Mouse (Mus musculus): ENCODE data around the gene Phex. TPM values are rescaled to one million over a fixed set of nuclear protein-coding genes. Genes with fewer than 3 reads are reported as not detected.

Gene Phex
- polyA plus RNA-seq, 1 experiment from 2014 or later = 0.10 TPM

DNA sequence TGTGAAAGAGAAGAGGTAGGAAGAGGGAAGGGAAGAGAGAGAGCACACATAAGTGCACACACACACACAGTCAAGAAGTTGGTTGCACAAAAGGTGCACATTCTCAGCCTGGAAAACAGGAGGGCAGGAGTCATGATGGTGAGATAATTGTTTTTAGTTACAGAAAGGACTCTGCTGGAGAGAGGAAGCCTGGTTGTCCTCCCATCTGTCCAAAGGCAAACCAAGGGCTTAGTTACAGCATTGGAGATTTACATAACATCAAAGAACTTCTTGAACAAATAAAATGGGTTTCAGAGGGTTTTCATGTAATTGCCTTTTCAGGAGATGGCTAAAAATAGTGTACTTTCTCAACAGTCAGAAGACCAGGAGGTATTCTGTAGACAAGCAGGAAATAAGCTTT, 270.4 kb downstream of the Phex start:
- no peak overlapping the region for H3K4me3 ChIP-seq
- H3K27me3 ChIP-seq (ENCODE audit: low read depth, poor library complexity, severe bottlenecking) = peaks cover 10% of the 10 kb centered on the region; the same call in 1 of the 2 replicates
- H3K9me3 ChIP-seq (replicated peaks) = no peaks in the 10 kb centered on the region
- H3K27ac ChIP-seq (replicated peaks) = no peak overlapping the region
- no peaks in the 10 kb centered on the region for H3K36me3 ChIP-seq
- no peak for DNase-seq (ENCODE audit: low spot score)
- no peaks in the 10 kb centered on the region for H3K4me1 ChIP-seq

- peaks cover 10% of the 10 kb centered on the region; the same call in 1 of the 2 replicates for H3K27me3 ChIP-seq (ENCODE audit: low read depth, poor library complexity, severe bottlenecking)
- no peak for DNase-seq (ENCODE audit: low spot score)
- WGBS = 85% methylated on average over 6 of the region's 6 CpGs
Observed at GRCm38 (mm10) chrX:157139601-157140000, 275.5 kb downstream of the Phex start.

More at GRCm38 (mm10) chrX:157139601-157140000, 275.5 kb downstream of the Phex start:
- no peak overlapping the region for H3K27ac ChIP-seq (replicated peaks)
- no peak overlapping the region for H3K4me3 ChIP-seq
- H3K4me1 ChIP-seq = no peaks in the 10 kb centered on the region
- no peaks in the 10 kb centered on the region for H3K9me3 ChIP-seq (replicated peaks)
- no peaks in the 10 kb centered on the region for H3K36me3 ChIP-seq

Small RNA genes within 50 kb of the gene (microRNA-seq; reads per million reads assigned to microRNA genes)
- gene Gm23798 = not detected

Other genes starting within 250 kb of the Phex start
- gene Sms, start 77.0 kb upstream of the Phex start, polyA plus RNA-seq (2016; fragmentation: Nextera tagmentation; extraction: Ambion mirVana) = 86.3 and 102 TPM in 2 replicates
- 4.1 and 5.0 TPM in 2 replicates for gene Yy2, start 153.7 kb upstream of the Phex start, polyA plus RNA-seq (2016; fragmentation: Nextera tagmentation; extraction: Ambion mirVana)
- 17.2 and 20.0 TPM in 2 replicates for gene Mbtps2, start 183.4 kb upstream of the Phex start, polyA plus RNA-seq (2016; fragmentation: Nextera tagmentation; extraction: Ambion mirVana)